Mouse (Mus musculus): ENCODE data around the gene Ppm1f.
"Not testable (repeated sequence)": the region's sequence is repeated elsewhere in the genome, so short reads cannot be mapped to it uniquely, and the experiment has no call there.

Ppm1f gene

DNA sequence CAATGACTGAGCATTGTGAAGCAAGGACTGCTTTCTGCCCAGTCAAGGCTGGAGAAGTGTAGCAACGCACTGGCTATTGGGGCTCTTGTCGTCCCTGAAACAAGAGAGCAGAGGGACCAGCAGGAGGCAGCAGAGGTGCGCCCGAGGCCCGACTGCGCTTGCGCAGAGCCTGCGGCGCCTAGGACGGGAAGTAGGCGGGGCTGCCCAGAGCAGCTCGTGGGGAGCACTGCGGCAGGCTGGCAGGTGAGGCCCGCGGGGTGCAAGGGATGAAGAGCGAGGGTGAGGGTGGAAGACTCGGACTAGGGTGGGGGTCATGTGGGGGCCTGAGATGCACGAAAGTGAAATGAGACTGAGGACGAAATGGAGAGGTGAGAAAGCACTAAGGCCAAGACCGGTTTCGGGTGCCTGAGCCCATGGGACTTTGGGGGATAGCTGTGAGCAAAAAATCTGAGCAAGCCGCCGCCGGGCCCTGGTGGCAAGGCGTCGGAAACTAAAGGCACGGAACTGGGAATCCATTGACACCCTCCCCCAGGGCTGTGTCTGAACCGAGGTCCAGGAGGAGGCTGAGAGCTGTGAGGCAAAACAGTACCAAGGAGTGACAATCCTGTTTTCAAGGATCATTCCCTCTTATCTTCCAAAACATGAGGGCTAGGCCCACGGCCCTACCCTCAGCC is at the start of gene Ppm1f:
Gene Ppm1f, plus strand, starts transcription at position 88 of the 674 bp plus-strand sequence.
- peak; percentile 93 for DNase-seq (ENCODE audit: low spot score in 2 of 2)

DNA sequence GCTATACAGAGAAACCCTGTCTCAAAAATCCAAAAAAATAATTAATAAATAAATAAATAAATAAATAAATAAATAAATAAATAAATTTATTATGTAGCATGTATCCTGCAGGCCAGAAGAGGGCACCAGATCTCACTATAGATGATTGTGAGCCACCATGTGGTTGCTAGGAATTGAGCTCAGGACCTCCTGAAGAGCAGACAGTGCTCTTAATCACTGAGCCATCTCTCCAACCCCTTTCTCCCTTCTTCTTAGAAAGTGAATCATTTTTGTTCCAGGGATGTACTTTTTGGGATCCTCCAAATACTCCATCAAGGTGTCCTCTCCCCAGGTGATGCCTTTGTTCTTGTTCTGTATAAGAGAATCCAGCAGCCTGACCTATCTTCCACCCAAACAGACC is 47.1 kb upstream of the Ppm1f start:
- no peak for DNase-seq (ENCODE audit: low spot score in 2 of 2)

GRCm38 (mm10) chr16:16852411-16852810 is 43.9 kb upstream of the Ppm1f start:
- DNase-seq (ENCODE audit: low spot score in 2 of 2) = no peak

GRCm38 (mm10) chr16:16854836-16855235 is 41.4 kb upstream of the Ppm1f start:
- no peak for DNase-seq (ENCODE audit: low spot score in 2 of 2)

GRCm38 (mm10) chr16:16855541-16855940 is 40.7 kb upstream of the Ppm1f start:
- no peak for DNase-seq (ENCODE audit: low spot score in 2 of 2)

- DNase-seq (ENCODE audit: low spot score in 2 of 2) = not testable (repeated sequence)
These were observed 40.2 kb upstream of the Ppm1f start for GRCm38 (mm10) chr16:16856054-16856453.

DNA sequence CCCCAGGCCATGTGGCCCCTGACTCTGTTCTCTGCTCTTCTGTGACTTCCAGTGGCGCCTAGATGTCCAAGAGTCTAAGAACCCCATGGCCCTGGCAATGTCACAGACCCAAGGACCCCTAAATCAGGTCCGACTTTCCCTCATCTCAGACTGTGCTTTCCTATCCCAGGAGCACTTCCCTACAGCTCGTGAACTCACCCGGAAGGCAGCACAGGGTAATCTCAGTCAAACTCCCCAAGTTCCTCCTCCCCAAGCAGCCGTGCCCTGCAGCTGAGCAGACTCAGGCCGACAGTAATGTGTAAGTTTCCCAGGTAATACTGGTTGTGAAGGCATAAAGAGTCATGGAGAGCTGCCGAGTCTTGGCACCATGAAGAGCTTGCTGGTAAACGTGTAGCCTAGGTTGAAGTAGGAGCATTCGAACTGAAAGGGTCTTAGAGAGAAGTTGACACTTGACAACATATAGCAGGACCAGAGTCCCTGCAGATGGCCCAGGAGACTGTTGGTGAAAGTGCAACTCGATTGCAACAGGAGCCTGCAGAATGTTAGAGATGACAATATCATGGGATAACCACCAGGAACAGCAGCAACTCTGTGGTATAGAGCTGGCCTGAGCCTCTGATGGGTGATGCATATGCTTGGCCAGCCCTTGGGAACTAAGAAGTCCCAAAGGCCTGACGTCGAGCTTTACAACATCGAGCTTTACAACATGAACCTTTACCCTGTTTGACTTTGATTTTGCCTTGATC is 39.4 kb upstream of the Ppm1f start:
- no peak for DNase-seq (ENCODE audit: low spot score in 2 of 2)

- no peak for DNase-seq (ENCODE audit: low spot score in 2 of 2)
These were observed 34.0 kb upstream of the Ppm1f start for GRCm38 (mm10) chr16:16862288-16862687.

- no peak for DNase-seq (ENCODE audit: low spot score in 2 of 2)
These were observed 32.3 kb upstream of the Ppm1f start, which contains the start of gene Igll1 for GRCm38 (mm10) chr16:16863978-16864377. Gene Igll1 (minus strand): TSS chr16:16863985.

- no peak for DNase-seq (ENCODE audit: low spot score in 2 of 2)
These were observed 31.1 kb upstream of the Ppm1f start for GRCm38 (mm10) chr16:16865217-16865616.

DNA sequence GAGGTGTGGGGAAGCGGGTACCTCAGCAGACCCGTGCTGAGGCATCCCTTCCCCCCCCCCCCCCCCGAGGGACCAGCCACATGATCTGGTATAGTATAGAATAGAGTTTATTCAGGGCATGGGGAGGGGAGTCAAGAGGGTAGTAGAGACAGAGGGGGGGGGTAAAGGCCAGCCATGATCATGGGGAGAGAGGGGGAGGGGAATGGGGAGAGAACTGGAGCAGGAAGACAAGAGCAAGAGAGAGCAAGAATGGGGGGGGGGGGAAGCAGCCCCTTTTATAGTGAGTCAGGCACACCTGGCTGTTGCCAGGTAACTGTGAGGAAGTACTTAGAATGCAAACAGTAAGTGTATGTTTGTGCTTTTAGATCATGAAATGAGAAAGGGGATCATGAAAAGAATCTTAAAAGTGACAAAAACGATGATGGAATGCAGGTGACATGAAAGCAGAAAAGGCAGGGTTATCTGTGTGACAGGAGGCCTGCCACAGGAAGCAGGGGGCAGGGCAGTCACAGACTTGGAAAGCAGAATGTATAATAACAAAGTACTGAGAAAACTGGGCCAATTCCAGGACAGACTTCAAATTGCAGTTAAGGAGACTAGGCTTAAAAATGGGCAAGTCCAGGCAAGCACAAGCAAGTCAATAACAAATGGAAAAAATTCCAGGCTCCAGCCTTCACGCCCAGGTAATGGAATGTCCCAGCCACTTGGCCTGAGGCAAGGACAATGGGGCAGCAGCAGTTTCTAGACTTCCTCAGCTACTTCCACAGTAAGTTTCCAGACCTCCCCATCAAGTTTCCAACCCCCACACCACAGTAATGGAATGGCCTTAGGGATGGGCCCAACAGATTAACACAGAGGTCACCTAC is 30.3 kb upstream of the Ppm1f start:
- DNase-seq (ENCODE audit: low spot score in 2 of 2) = no peak

DNA sequence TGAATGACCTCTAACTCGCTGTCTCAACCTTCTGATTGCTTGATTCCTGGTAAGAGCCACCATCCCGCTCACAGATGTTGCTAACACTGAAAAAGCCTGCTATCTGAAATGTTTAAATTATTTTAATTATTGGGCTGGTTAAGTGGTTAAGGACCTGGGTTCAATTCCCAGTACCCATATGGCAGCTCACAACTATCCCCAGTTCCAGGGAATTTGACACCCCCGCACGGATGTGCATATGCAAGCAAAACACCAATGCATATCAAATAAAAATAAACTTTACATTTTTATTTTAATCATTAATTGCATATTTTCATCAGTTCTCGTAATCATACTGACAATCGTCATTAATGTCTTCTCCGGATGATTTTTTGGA is 26.0 kb upstream of the Ppm1f start:
- DNase-seq (ENCODE audit: low spot score in 2 of 2) = no peak

DNA sequence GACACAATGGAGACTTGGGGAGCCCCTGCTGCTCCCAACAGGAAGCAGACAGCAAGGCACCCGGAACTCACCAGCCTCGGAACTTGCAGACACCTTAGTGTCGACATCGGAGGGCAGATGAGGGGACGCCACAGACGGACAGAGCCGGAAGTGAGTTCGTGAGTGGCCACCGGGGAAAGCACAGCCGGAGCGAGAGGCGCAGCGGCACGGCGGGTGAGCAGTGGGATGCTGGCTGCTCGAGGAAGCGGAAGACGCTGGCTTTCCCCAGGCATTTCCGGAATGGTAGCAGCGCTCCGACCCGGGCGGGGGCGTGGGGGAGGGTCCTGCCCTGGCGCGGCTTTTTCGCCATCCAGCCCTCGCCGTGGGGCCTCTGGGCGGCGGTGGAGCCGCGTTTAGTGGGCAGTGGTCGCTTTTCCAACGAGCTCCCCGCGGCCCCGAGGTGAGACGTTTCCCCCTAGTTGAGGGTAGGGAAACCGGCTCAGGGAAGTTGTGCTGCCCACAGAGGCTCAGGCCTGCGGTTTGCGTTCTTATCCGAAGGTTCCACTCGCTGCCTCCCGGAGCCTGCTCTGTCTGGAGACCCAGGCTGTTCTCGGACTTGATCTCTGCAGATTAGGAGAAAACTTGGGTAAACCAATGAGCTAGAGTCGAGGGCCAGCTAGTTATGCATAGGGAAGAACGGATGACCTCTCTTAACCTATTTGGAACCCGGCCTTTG is 25.5 kb upstream of the Ppm1f start, which contains the start of the genes Top3b and Vpreb1:
Gene Top3b, plus strand, starts transcription at position 120 of the 715 bp plus-strand sequence.
Gene Vpreb1, minus strand, starts transcription at position 227 of the 715 bp plus-strand sequence.
- peak; percentile 87 to 88 for DNase-seq (ENCODE audit: low spot score in 2 of 2)

- no peak for DNase-seq (ENCODE audit: low spot score in 2 of 2)
These were observed 17.2 kb upstream of the Ppm1f start for GRCm38 (mm10) chr16:16879025-16879424.

- DNase-seq (ENCODE audit: low spot score in 2 of 2) = no peak
These were observed 7.9 kb upstream of the Ppm1f start for GRCm38 (mm10) chr16:16888341-16888740.

- DNase-seq (ENCODE audit: low spot score in 2 of 2) = no peak
These were observed 3.9 kb upstream of the Ppm1f start for GRCm38 (mm10) chr16:16892366-16892765.

DNA sequence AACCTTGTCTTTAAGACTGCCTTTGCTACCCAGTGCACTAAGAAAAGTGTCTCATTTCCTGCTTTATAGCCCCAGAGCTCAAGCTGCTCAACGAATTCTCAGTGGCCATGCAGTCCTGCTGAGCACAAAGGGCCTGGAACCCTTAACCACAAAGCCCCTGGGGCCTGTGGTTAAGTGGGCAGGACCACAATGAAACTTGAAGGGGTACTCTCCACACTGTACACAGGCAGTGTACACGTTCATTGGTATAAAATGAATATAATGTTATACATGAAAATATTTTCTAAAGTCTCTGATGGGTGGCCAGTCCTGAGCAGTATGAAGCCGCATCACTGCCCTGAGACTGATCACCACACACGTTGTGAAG is 271 bp upstream of the Ppm1f start:
- no peak for DNase-seq (ENCODE audit: low spot score in 2 of 2)

- DNase-seq (ENCODE audit: low spot score in 2 of 2) = no peak
These were observed 851 bp downstream of the Ppm1f start for GRCm38 (mm10) chr16:16897056-16897584.

DNA sequence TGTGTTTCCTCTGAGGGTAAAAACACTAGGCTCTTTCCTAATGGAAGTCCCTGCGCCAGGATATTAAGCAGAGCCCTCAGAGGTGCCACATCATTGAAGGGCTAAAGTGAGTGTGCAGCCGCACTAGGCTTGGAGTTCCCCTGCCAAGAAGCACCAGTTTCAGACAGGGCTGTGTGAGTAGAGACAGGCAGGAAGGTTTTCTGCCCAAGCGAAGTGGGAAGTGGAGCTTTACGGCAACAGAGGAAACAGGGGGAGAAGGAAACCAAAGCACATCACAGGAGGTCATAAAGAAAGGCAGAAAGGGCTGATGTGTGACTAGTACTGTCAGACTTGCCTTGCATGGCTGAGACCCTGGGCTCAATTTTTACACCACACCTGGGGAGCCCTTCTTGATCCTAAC is 6.1 kb downstream of the Ppm1f start:
- DNase-seq (ENCODE audit: low spot score in 2 of 2) = no peak

DNA sequence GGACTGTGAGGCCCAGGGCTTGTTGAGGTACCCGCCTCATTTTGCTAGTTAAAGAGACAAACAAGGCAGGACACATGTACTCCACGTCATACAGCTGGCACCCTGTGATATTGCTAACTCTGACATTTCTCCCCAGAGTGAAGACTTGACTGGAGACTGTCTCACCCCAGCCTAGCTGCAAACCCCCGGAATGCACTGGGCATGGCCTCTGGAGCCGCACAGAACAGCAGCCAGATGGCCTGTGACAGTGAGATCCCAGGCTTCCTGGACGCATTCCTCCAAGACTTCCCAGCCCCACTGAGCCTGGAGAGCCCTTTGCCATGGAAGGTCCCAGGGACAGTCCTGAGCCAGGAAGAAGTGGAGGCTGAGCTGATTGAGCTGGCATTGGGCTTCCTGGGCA is 6.9 kb downstream of the Ppm1f start:
- DNase-seq (ENCODE audit: low spot score in 2 of 2) = no peak

DNA sequence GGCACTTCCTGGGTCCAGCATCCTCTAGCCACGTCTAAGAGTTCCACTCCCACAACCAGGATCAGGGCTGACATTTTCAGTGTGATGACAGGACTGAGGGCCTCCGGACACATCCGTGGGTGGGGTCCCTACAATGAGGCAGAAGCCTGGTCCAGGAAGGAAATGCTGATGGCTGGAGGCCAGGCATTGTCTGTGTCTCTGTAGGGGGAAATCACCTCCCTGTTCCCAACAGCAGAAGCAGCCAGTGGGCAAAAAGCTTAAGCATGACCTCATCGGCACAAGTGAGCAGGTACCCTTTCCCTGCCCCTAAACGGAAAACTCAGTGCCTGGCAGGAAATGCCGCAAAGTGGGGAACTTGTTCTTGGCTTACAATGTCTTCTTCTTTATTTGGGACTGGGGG is 11.5 kb downstream of the Ppm1f start:
- no peak for DNase-seq (ENCODE audit: low spot score in 2 of 2)
